Mouse (Mus musculus) layer of hippocampus, adult 18-20 months (tissue): ENCODE measurements around the gene Parp2. TPM values are rescaled to one million over a fixed set of nuclear protein-coding genes. Genes with fewer than 3 reads are reported as not detected.
"Not testable (repeated sequence)": the region's sequence is repeated elsewhere in the genome, so short reads cannot be mapped to it uniquely, and the experiment has no call there.

ENCODE experiments used
- DNase-seq, 2 experiments: peaks; one replicate each; pipeline ENCODE4 v3.0.0; 2022; ENCODE audit warnings: low spot score in 2 of 2
- long read RNA-seq: library from polyadenylated mRNA; stranded (forward); transcript quantifications from one replicate; pipeline ENCODE4 v2.0.0, GENCODE M21; 2021
- total RNA-seq, 2 experiments: library from RNA; stranded (reverse); gene quantifications; 2 replicates each; pipeline ENCODE4 v1.2.3; 2021

The Parp2 gene
- 10 to 100 TPM; 22.1 to 28.9 TPM for total RNA-seq
- long read RNA-seq, transcript Parp2-201 (16 exons, 1,894 nt), result major isoform, 30 of 40 reads
- long read RNA-seq, partial matches to known transcripts, result 1 of 40 reads
- long read RNA-seq, other reads (novel, unspliced or antisense), result 6 of 40 reads

GRCm38 (mm10) chr14:50807487-50808072 is at the start of gene Parp2, which contains the start of gene Ccnb1ip1:
Parp2 (plus strand) TSS chr14:50807841.
Ccnb1ip1 (minus strand) TSS chr14:50807732.
- peak; percentile 96 to 99 for DNase-seq

- DNase-seq, result peak; percentile 18 to 35
These were observed 49.1 kb upstream of the Parp2 start for GRCm38 (mm10) chr14:50758416-50759085.

DNA sequence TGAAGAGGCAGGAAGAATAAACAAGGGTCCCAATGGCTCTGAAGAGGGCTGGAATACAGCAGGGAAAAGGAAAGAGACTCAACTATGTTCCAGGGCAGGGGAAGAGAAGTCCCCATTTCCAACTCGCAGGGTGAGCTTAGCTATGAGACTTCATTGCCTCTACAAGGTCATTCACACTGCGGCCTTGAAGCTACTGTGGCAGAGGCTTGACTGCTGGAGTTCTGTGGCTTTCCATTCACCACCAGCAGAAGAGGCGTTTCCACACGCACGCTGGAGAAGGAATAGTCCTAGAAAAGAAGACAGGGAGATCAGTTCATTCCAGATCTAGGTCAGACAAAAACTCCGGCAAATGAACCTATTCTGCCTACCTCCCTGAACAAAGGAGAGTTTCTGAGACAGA is 41.9 kb upstream of the Parp2 start:
- no peak for DNase-seq

DNA sequence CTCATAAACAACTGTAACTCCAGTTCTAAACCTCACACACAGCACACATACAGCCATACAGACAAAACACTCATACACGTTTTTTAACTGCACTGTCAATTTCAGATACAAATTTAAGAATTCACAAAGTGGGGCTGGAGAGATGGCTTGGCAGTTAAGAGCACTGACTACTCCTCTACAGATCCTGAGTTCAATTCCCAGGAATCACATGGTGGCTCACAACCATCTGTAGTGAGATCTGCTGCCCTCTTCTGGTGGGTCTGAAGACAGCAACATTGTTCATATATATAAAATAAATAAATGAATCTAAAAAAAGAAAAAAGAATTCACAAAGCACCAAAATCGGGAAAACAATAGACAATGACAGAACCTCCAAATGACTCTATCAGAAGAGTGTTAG is 36.3 kb upstream of the Parp2 start:
- no peak for DNase-seq

- no peak for DNase-seq
These were observed 25.5 kb upstream of the Parp2 start for GRCm38 (mm10) chr14:50782166-50782565.

GRCm38 (mm10) chr14:50784391-50785250 is 23.0 kb upstream of the Parp2 start:
- no peak for DNase-seq

DNA sequence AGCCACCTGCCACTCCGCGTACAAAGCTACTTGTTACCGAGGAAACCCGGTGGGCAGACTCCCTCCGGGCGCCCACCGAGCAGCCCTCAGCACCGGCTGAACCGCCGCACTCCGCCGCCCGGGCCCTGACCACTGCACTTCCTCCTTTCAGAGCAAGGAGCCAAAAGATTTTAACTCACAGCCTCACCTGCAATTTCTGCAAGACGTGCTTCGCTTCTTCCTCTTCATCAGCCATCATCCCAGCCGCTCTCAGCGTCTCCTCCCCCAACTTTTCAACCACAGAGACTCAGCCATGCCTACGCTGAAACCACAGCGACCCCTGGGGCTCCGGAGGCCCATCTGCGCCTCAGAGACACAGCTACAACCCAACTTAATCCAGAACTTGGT is 22.4 kb upstream of the Parp2 start, which contains the start of gene Ttc5:
Gene Ttc5 (minus strand): TSS at position 269 of the 387 bp plus-strand sequence.
- peak; percentile 83 to 95 for DNase-seq

GRCm38 (mm10) chr14:50788157-50788556 is 19.5 kb upstream of the Parp2 start:
- DNase-seq, result no peak

- no peak for DNase-seq
These were observed 12.2 kb upstream of the Parp2 start for GRCm38 (mm10) chr14:50795261-50795935.

GRCm38 (mm10) chr14:50795965-50796364 is 11.7 kb upstream of the Parp2 start:
- DNase-seq, result no peak

DNA sequence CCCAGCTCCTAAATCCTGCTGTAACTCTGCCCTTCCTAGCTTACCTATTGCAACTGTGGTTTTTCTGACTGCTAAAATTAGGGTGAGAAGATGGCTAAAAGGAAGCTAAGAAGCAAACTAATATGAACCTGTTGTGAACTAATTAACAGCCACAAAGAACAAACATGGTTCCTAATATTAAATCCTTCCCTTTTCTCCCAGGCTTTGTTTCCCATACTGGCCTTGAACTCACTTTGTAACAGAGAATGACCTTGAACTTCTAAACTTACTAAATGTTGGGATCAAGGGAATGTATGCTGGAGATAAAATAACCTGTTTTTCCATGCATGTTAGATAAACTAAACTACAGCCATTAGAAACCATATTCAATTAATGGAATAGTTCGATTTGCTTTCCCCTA is 11.2 kb upstream of the Parp2 start:
- DNase-seq, result no peak

GRCm38 (mm10) chr14:50798512-50798911 is 9.1 kb upstream of the Parp2 start:
- no peak for DNase-seq

- DNase-seq, result peak; percentile 7 to 70
These were observed 8.0 kb upstream of the Parp2 start for GRCm38 (mm10) chr14:50799502-50800259.

DNA sequence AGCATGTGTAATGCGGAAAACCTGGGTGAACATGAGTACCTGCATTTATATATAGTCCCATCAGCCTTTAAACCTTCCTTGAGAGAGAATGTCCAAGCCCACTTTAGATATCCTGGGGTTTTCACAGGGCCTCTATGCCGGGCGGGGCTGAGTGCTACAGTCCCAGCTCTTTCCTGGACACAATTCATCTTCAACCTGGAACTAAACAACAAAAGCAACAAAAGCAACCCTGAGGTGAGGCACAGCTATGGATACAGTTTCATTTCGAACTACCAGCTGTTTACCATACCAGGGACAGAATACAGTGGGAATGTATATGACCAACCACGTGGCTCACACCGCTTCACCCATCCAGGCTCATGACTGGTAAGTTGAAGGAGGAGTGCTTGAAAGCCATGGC is 5.2 kb upstream of the Parp2 start:
- DNase-seq, result no peak

GRCm38 (mm10) chr14:50802843-50803562 is 4.6 kb upstream of the Parp2 start:
- peak in 1 of 2 experiments; percentile 15 for DNase-seq

GRCm38 (mm10) chr14:50804683-50805082 is 3.0 kb upstream of the Parp2 start:
- DNase-seq, result no peak

GRCm38 (mm10) chr14:50806469-50806868 is 1.2 kb upstream of the Parp2 start:
- DNase-seq, result not testable (repeated sequence)

- DNase-seq, result no peak
These were observed 5.4 kb downstream of the Parp2 start for GRCm38 (mm10) chr14:50813060-50813459.

GRCm38 (mm10) chr14:50823240-50823639 is 15.6 kb downstream of the Parp2 start:
- no peak for DNase-seq

DNA sequence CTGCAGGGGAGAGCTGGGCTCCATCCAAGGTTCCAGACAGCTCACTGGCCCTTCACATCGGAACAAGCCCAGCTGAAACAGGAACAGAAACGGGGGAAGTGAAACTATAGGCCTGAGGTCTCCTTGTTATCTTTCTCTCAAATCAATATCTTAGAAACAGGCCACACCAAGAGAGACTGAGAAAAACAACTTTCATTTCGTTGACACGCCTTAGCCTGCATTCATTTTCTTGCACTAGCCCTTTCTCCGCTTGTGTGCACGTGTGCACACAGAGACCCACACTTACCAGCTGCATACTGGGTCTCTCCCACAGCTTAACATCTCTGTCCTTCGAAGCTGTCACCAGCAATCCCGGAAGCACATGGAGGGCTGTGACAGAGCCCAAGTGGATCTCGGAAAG is 16.6 kb downstream of the Parp2 start:
- DNase-seq, result no peak
